Mouse (Mus musculus): Measurements from ENCODE around the gene Rab13. TPM values are rescaled to one million over a fixed set of nuclear protein-coding genes. Genes with fewer than 3 reads are reported as not detected.
A peak's percentile ranks its signal among the peaks of the same experiment; 100 is the strongest.

Gene Rab13
- polyA plus RNA-seq (2012; rRNA removed): 1.4 and 1.5 TPM in 2 replicates

DNA sequence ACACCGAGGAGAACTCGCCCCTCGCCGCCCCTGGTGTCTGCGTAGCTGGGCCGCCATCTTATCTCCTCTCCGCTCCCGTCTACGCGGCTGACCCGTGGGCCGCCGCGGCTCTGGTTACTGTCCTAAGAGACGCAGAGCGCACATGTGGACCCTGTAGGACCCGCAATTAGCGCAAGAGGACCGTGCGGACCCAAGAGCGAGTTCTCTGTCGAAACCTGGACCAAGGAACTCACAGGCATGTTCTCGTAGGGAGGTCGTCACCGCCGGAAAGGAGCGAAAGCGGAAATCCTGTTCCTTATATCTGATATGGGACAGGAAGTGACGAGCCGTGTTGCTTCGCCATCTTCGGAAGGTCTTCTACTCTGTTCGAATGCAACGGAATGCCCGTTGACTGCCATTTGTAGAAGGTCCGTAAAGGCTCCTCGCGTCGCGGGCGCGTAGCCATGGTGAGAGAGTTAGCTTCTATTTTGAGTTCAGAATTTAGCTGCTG, at the start of gene Rab13, which contains the start of gene Rps27:
Gene Rab13 (plus strand): TSS at position 319 of the 490 bp plus-strand sequence.
Gene Rps27 (minus strand): TSS at position 275 of the 490 bp plus-strand sequence.
- DNase-seq: peak; percentile 84
- Histone ChIP-seq H3K27ac (ENCODE audit: control insufficient read depth, insufficient read depth, low read length) (0 out of 2 replicates have a peak within 1 kb of the TSS, but pooled peaks have one; percentile 7), H3K36me3 (ENCODE audit: control insufficient read depth, insufficient read depth, low read length) (peaks cover 33% of the 10 kb centered on the region), H3K4me1 (replicated peaks; ENCODE audit: control insufficient read depth, insufficient read depth, low read length) (peaks cover 10% of the 10 kb centered on the region), H3K4me3 (ENCODE audit: control insufficient read depth, insufficient read depth, low read length) (peak within 1 kb of the TSS; percentile 75), H3K27me3 (ENCODE audit: control insufficient read depth, insufficient read depth, low read length) (no peaks in the 10 kb centered on the region)
- under 1% methylated on average over 42 of the region's 42 CpGs for WGBS
- TF ChIP-seq POLR2A (IDR thresholded peaks at IDR 0.05; ENCODE audit: control insufficient read depth, extremely low read depth, insufficient read depth, low read length, poor library complexity): peak; percentile 99
- no peak for TF ChIP-seq CTCF (IDR thresholded peaks at IDR 0.05; ENCODE audit: borderline replicate concordance, control insufficient read depth, extremely low read depth, insufficient read depth, low read length, poor library complexity)

DNA sequence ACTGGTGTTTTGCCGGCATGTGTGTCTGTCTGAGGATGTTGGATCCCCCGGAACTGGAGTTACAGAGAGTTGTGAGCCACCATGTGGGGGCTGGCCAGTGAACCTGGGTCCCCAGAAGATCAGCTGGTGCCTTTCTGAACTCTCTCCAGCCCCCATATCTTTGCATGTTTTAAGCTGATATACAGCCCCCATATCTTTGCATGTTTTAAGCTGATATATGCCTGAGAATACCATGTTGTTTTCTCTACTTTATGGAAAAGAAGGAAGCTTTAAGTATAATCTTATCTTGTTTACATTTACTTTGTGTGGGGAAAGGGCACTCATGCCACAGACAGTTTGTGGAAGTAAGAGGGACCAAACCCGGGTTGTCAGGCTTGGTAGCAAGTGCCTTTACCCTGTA, 33.9 kb upstream of the Rab13 start:
- H3K4me1 ChIP-seq (replicated peaks; ENCODE audit: control insufficient read depth, insufficient read depth, low read length): no peaks in the 10 kb centered on the region
- H3K4me3 ChIP-seq (ENCODE audit: control insufficient read depth, insufficient read depth, low read length): no peak overlapping the region
- no peaks in the 10 kb centered on the region for H3K27me3 ChIP-seq (ENCODE audit: control insufficient read depth, insufficient read depth, low read length)
- no peak for DNase-seq
- WGBS: 83% methylated on average over 3 of the region's 3 CpGs
- H3K36me3 ChIP-seq (ENCODE audit: control insufficient read depth, insufficient read depth, low read length): no peaks in the 10 kb centered on the region
- TF ChIP-seq POLR2A (IDR thresholded peaks at IDR 0.05; ENCODE audit: control insufficient read depth, extremely low read depth, insufficient read depth, low read length, poor library complexity) (no peak), CTCF (IDR thresholded peaks at IDR 0.05; ENCODE audit: borderline replicate concordance, control insufficient read depth, extremely low read depth, insufficient read depth, low read length, poor library complexity) (no peak)
- H3K27ac ChIP-seq (ENCODE audit: control insufficient read depth, insufficient read depth, low read length): no peak overlapping the region

DNA sequence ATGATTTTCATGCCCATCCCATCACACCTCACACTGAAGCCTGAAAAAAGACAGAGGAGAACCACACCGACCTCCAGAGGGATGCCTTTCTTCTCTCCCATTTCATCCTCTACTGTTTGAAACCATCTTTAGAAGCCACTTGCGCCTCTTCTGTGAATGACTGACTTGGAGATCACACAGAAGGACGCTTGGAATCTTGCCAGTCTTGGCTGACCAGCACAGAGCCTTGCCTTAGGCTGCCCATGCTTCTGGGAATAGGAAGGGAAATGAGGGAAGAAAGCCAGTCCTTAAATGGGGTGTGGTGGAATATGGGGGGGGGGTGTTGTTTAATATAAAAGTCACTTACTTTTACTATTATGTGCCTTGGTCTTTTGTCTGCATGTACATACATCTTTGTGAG, 29.9 kb upstream of the Rab13 start:
- H3K4me3 ChIP-seq (ENCODE audit: control insufficient read depth, insufficient read depth, low read length): no peak overlapping the region
- TF ChIP-seq CTCF (IDR thresholded peaks at IDR 0.05; ENCODE audit: borderline replicate concordance, control insufficient read depth, extremely low read depth, insufficient read depth, low read length, poor library complexity) (no peak), POLR2A (IDR thresholded peaks at IDR 0.05; ENCODE audit: control insufficient read depth, extremely low read depth, insufficient read depth, low read length, poor library complexity) (no peak)
- no peaks in the 10 kb centered on the region for H3K36me3 ChIP-seq (ENCODE audit: control insufficient read depth, insufficient read depth, low read length)
- H3K27ac ChIP-seq (ENCODE audit: control insufficient read depth, insufficient read depth, low read length): no peak overlapping the region
- DNase-seq: no peak
- H3K4me1 ChIP-seq (replicated peaks; ENCODE audit: control insufficient read depth, insufficient read depth, low read length): no peaks in the 10 kb centered on the region
- 90% methylated on average over 3 of the region's 3 CpGs for WGBS
- H3K27me3 ChIP-seq (ENCODE audit: control insufficient read depth, insufficient read depth, low read length): no peaks in the 10 kb centered on the region

DNA sequence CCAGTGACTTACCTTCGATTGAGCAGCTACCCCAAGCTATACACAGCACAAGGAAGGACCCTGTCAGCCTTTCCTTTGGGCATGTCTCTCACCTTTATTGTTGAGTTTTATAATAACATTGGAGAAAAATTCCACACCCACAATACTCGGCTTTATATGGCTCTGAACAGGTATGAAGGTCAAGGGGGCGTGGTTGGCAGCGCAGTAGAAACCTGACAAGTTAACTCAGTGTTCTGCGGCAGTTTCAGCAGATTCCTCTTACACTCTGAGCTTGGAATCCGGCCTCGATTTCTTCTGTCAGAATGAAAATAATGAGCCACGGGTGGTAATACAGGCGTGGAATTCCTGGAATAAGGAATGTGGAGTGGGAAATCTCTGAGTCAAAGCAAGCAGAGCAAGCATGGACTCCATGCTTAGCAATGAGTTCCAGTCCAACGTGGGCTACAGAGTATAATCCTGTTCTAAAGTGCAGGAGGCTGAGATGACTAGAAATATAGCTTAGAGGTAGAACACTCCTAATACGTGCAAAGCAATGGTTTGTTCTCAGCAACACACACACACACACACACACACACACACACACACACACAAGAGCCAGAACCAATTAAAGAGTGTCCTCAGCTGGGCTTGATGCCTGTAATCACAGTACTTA, 22.5 kb upstream of the Rab13 start:
- no peaks in the 10 kb centered on the region for H3K27me3 ChIP-seq (ENCODE audit: control insufficient read depth, insufficient read depth, low read length)
- no peak overlapping the region for H3K27ac ChIP-seq (ENCODE audit: control insufficient read depth, insufficient read depth, low read length)
- H3K4me1 ChIP-seq (replicated peaks; ENCODE audit: control insufficient read depth, insufficient read depth, low read length): no peaks in the 10 kb centered on the region
- no peak for DNase-seq
- H3K36me3 ChIP-seq (ENCODE audit: control insufficient read depth, insufficient read depth, low read length): no peaks in the 10 kb centered on the region
- TF ChIP-seq POLR2A (IDR thresholded peaks at IDR 0.05; ENCODE audit: control insufficient read depth, extremely low read depth, insufficient read depth, low read length, poor library complexity): no peak
- no peak for TF ChIP-seq CTCF (IDR thresholded peaks at IDR 0.05; ENCODE audit: borderline replicate concordance, control insufficient read depth, extremely low read depth, insufficient read depth, low read length, poor library complexity)
- 88% methylated on average over 11 of the region's 11 CpGs for WGBS
- no peak overlapping the region for H3K4me3 ChIP-seq (ENCODE audit: control insufficient read depth, insufficient read depth, low read length)

DNA sequence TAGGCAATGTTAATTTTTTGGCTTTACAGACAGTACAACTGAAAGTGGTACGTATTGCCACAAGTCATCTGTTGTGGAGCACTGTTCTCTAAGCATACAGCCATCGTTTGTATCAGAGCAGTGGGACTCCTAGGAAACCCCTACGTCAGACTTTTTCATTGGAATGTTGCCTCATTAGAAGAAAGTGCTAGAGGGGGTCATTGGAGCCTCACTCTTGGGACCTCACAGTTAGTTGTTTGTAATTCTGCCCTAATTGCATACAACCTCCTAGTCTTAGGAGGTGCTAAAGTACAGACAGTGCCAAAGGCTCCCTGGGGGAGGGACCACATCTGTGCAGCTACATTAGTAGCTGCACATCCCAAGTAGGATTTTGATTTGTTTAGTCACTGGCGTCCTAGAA, 18.7 kb upstream of the Rab13 start:
- no peaks in the 10 kb centered on the region for H3K4me1 ChIP-seq (replicated peaks; ENCODE audit: control insufficient read depth, insufficient read depth, low read length)
- no peaks in the 10 kb centered on the region for H3K27me3 ChIP-seq (ENCODE audit: control insufficient read depth, insufficient read depth, low read length)
- no peak overlapping the region for H3K4me3 ChIP-seq (ENCODE audit: control insufficient read depth, insufficient read depth, low read length)
- TF ChIP-seq CTCF (IDR thresholded peaks at IDR 0.05; ENCODE audit: borderline replicate concordance, control insufficient read depth, extremely low read depth, insufficient read depth, low read length, poor library complexity): no peak
- no peak for TF ChIP-seq POLR2A (IDR thresholded peaks at IDR 0.05; ENCODE audit: control insufficient read depth, extremely low read depth, insufficient read depth, low read length, poor library complexity)
- WGBS: 90% methylated on average over 4 of the region's 4 CpGs
- H3K36me3 ChIP-seq (ENCODE audit: control insufficient read depth, insufficient read depth, low read length): no peaks in the 10 kb centered on the region
- no peak overlapping the region for H3K27ac ChIP-seq (ENCODE audit: control insufficient read depth, insufficient read depth, low read length)
- no peak for DNase-seq

DNA sequence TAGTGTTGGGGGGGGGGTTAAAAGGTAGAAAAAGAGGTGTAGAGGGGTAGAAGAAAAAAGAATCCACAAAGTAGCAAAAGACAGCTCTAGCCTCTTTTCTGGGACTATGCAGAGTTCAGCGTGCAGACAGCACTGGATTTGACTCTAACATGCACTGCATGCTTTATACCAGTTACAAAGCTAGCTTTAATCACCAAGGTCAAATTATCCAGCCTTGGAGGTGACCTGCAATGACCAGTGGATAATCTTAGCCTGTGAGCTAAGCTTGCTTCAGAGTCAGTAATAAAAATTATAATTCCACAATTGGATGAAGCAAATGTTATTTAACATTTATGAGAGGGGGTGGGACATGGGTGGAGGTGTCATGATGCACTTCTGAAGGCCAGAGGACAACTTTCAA, 17.9 kb upstream of the Rab13 start:
- H3K27ac ChIP-seq (ENCODE audit: control insufficient read depth, insufficient read depth, low read length): no peak overlapping the region
- TF ChIP-seq CTCF (IDR thresholded peaks at IDR 0.05; ENCODE audit: borderline replicate concordance, control insufficient read depth, extremely low read depth, insufficient read depth, low read length, poor library complexity): no peak
- no peak for TF ChIP-seq POLR2A (IDR thresholded peaks at IDR 0.05; ENCODE audit: control insufficient read depth, extremely low read depth, insufficient read depth, low read length, poor library complexity)
- no peaks in the 10 kb centered on the region for H3K36me3 ChIP-seq (ENCODE audit: control insufficient read depth, insufficient read depth, low read length)
- no peaks in the 10 kb centered on the region for H3K4me1 ChIP-seq (replicated peaks; ENCODE audit: control insufficient read depth, insufficient read depth, low read length)
- DNase-seq: no peak
- WGBS: 68% methylated on average over 1 of the region's 1 CpGs
- H3K4me3 ChIP-seq (ENCODE audit: control insufficient read depth, insufficient read depth, low read length): no peak overlapping the region
- H3K27me3 ChIP-seq (ENCODE audit: control insufficient read depth, insufficient read depth, low read length): no peaks in the 10 kb centered on the region
